Mouse (Mus musculus) adrenal gland, postnatal 0 days (tissue): Measurements from ENCODE around the gene Gins1. TPM values are rescaled to one million over a fixed set of nuclear protein-coding genes. Genes with fewer than 3 reads are reported as not detected.

Source experiments
- polyA plus RNA-seq: library from polyadenylated mRNA; unstranded; fragments of >200 nt; fragmentation: Nextera tagmentation; extraction: Ambion mirVana; gene quantifications from 2 replicates; pipeline ENCODE4 v1.2.1, GENCODE M21; 2015

Gins1 gene
- 13.5 and 13.8 TPM in 2 replicates for polyA plus RNA-seq

GRCm38 (mm10) chr2:150904936-150905450 is at the start of gene Gins1:
TSS of gene Gins1 (plus strand) at chr2:150905400.

GRCm38 (mm10) chr2:150904272-150904935 is 796 bp upstream of the Gins1 start, which contains the start of gene Abhd12:
TSS of gene Abhd12 (minus strand) at chr2:150904741.

Other genes starting within 250 kb of the Gins1 start
- gene Acss1, start 236.9 kb upstream of the Gins1 start, polyA plus RNA-seq: 4.5 and 6.2 TPM in 2 replicates
- gene Vsx1, start 216.0 kb upstream of the Gins1 start, polyA plus RNA-seq: not detected in 2 replicates
- gene Entpd6, start 156.4 kb upstream of the Gins1 start, polyA plus RNA-seq: 8.9 TPM in 2 replicates
- gene Pygb, start 118.7 kb upstream of the Gins1 start, polyA plus RNA-seq: 37.4 and 52.9 TPM in 2 replicates
- 57.7 and 62.9 TPM in 2 replicates for gene Abhd12, start 659 bp upstream of the Gins1 start, polyA plus RNA-seq
- gene Ninl, start 134.0 kb downstream of the Gins1 start, polyA plus RNA-seq: 4.2 and 8.0 TPM in 2 replicates
- 26.5 and 42.0 TPM in 2 replicates for gene Nanp, start 134.0 kb downstream of the Gins1 start, polyA plus RNA-seq
- gene Gm14151, start 186.9 kb downstream of the Gins1 start, polyA plus RNA-seq: not detected in 2 replicates
- not detected in 2 replicates for gene Gm14147, start 192.8 kb downstream of the Gins1 start, polyA plus RNA-seq